Mouse (Mus musculus) megakaryocyte progenitor cell, adult 5-6 weeks (primary cell): ENCODE data around the gene Smdt1. TPM values are rescaled to one million over a fixed set of nuclear protein-coding genes. Genes with fewer than 3 reads are reported as not detected.
"Not testable (repeated sequence)": the region's sequence is repeated elsewhere in the genome, so short reads cannot be mapped to it uniquely, and the experiment has no call there.

Experiments used
- ATAC-seq: replicated peaks from 2 replicates; pipeline ENCODE4 v1.8.0; 2016; ENCODE audit warnings: mild to moderate bottlenecking, moderate TSS enrichment, inconsistent platforms; ENCODE audit not compliant: poor library complexity
- total RNA-seq, 2 experiments: library from RNA; stranded (forward) in 1 of 2; stranded (reverse) in 1 of 2; fragments of 157-497, 149-512 nt in 1 of 2; fragments of 200-1000 nt in 1 of 2; gene quantifications; 2 replicates each; pipeline versions ENCODE4 v1.2.3 to v1.2.4; 2015 to 2017

Smdt1 gene
- total RNA-seq, 2 experiments from 2014 or later = 94.0 to 168 TPM

GRCm38 (mm10) chr15:82342543-82342935 is 3.8 kb downstream of the Smdt1 start:
- ATAC-seq = no peak

- ATAC-seq = no peak
Observed at GRCm38 (mm10) chr15:82343368-82344287, 4.9 kb downstream of the Smdt1 start.

- ATAC-seq = no peak
Observed at GRCm38 (mm10) chr15:82344971-82345370, 6.2 kb downstream of the Smdt1 start.

GRCm38 (mm10) chr15:82345820-82346470 is 7.2 kb downstream of the Smdt1 start:
- ATAC-seq = peak; percentile 69

GRCm38 (mm10) chr15:82346580-82347302 is 8.0 kb downstream of the Smdt1 start:
- no peak for ATAC-seq

- no peak for ATAC-seq
Observed at GRCm38 (mm10) chr15:82347303-82347676, 8.5 kb downstream of the Smdt1 start.

- ATAC-seq = no peak
Observed at GRCm38 (mm10) chr15:82347852-82348251, 9.1 kb downstream of the Smdt1 start.

GRCm38 (mm10) chr15:82348258-82348998 is 9.7 kb downstream of the Smdt1 start:
- ATAC-seq = peak; percentile 22

GRCm38 (mm10) chr15:82348999-82349341 is 10.2 kb downstream of the Smdt1 start:
- ATAC-seq = no peak

- ATAC-seq = no peak
Observed at GRCm38 (mm10) chr15:82350349-82350748, 11.6 kb downstream of the Smdt1 start.

GRCm38 (mm10) chr15:82351480-82351879 is 12.7 kb downstream of the Smdt1 start:
- peak; percentile 10; the same call in 1 of the 2 replicates for ATAC-seq

GRCm38 (mm10) chr15:82353078-82353744 is 14.5 kb downstream of the Smdt1 start:
- ATAC-seq = no peak

GRCm38 (mm10) chr15:82353745-82354113 is 15.0 kb downstream of the Smdt1 start:
- ATAC-seq = peak; percentile 4; the same call in 1 of the 2 replicates

- peak; percentile 95 for ATAC-seq
Observed at GRCm38 (mm10) chr15:82354126-82354945, 15.6 kb downstream of the Smdt1 start, which contains the start of gene Ndufa6. Gene Ndufa6, minus strand, starts transcription at chr15:82354322.

GRCm38 (mm10) chr15:82358431-82359260 is 19.9 kb downstream of the Smdt1 start:
- no peak for ATAC-seq

GRCm38 (mm10) chr15:82361459-82362018 is 22.8 kb downstream of the Smdt1 start:
- ATAC-seq = peak; percentile 97

- no peak for ATAC-seq
Observed at GRCm38 (mm10) chr15:82362234-82362633, 23.5 kb downstream of the Smdt1 start.

GRCm38 (mm10) chr15:82363801-82364200 is 25.0 kb downstream of the Smdt1 start:
- not testable (repeated sequence) for ATAC-seq
